ENCODE assay signal across 11 mouse cellular contexts in the genomic region with DNA sequence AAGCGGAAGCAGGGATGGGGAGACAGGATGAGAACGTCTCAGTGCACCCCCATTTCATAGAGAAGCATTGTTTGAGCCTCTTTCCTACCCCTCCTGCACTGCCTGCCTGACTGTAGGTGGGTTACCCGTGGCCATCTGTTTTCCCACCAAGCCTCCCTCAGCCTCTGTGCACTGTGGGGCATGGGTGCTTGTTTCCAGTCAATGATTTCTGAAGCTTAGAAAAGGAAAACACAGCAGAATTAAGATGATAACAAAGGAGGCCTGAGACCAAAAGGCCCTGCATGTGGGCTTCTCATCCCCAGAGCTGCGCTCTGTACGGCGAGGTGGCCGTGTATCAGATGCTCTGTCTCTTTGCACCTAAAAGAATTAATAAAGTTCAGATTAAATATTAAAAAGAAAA.
DNase-seq lines count a peak whose midpoint lies in the region; ATAC-seq and TF ChIP-seq lines count a peak whose summit lies in the region.
"Had no signal": no experiment of that assay in that cellular context is flagged by ENCODE, and none has a peak within 500 bp of the region (broad histone marks: within the 10 kb centered on the region; RNA-seq: fewer than 3 reads in every experiment).

No protein-coding gene starts in this region.

- DNase-seq in ES-E14 (ENCODE audit: low read depth, low spot score) (no peak), liver (no peak)
- no peak for DNase-seq in forebrain, embryonic 10.5 days (ENCODE audit: extremely low spot score, low spot score)
- peak; percentile 28 for DNase-seq in midbrain, embryonic 14.5 days
- no peak for DNase-seq in kidney, postnatal 10 days
- DNase-seq in T-cell, adult 2 months (ENCODE audit: low spot score), result no peak
- DNase-seq: cerebellum, adult 11 months; kidney, adult 8-10 months; lung, embryonic 14.5 days had no signal

- peaks cover 18% of the 10 kb centered on the region for H3K27me3 ChIP-seq in forebrain, embryonic 10.5 days (ENCODE audit: poor library complexity, severe bottlenecking)
- no peaks in the 10 kb centered on the region for H3K27me3 ChIP-seq in hindbrain, embryonic 12.5 days
- no peaks in the 10 kb centered on the region for H3K27me3 ChIP-seq in midbrain, embryonic 14.5 days (ENCODE audit: control insufficient read depth, insufficient read depth, low read length)

- H3K9ac ChIP-seq in ES-E14 (ENCODE audit: insufficient read depth, low read depth, low read length, poor library complexity, severe bottlenecking), result no peak overlapping the region
- no peak overlapping the region for H3K9ac ChIP-seq in hindbrain, embryonic 12.5 days
- H3K9ac ChIP-seq in midbrain, embryonic 14.5 days (replicated peaks; ENCODE audit: low read length), result no peak overlapping the region
- H3K9ac ChIP-seq: lung, embryonic 14.5 days had no signal

- peaks cover 0 to 2% of the 10 kb centered on the region in 2 experiments; a peak in 2 of 4 replicates for H3K4me1 ChIP-seq in ES-E14 (ENCODE audit: control insufficient read depth in 2 of 2, insufficient read depth in 2 of 2, low read length in 2 of 2, poor library complexity in 1 of 2)
- H3K4me1 ChIP-seq in forebrain, embryonic 10.5 days, result peaks cover 77% of the 10 kb centered on the region
- H3K4me1 ChIP-seq in hindbrain, embryonic 12.5 days, result peaks cover 44% of the 10 kb centered on the region
- peaks cover 35% of the 10 kb centered on the region for H3K4me1 ChIP-seq in midbrain, embryonic 14.5 days (ENCODE audit: control insufficient read depth, insufficient read depth, low read length)

- H3K4me2 ChIP-seq in hindbrain, embryonic 12.5 days (replicated peaks), result no peak overlapping the region
- H3K4me2 ChIP-seq in midbrain, embryonic 14.5 days (ENCODE audit: low read length), result no peak overlapping the region
- H3K4me2 ChIP-seq: lung, embryonic 14.5 days had no signal

- no peak overlapping the region for H3K4me3 ChIP-seq in ES-E14 (ENCODE audit: insufficient read depth in 1 of 2, low read depth in 1 of 2, low read length in 2 of 2, poor library complexity in 1 of 2, severe bottlenecking in 1 of 2)
- peak overlapping the region; percentile 48; the same call in 1 of the 2 replicates for H3K4me3 ChIP-seq in forebrain, embryonic 10.5 days
- no peak overlapping the region for H3K4me3 ChIP-seq in hindbrain, embryonic 12.5 days
- no peak overlapping the region for H3K4me3 ChIP-seq in midbrain, embryonic 14.5 days (replicated peaks; ENCODE audit: low read depth, low read length)

- in situ Hi-C loops in ES-E14 (cut with MboI; ENCODE audit: low sequenced_read_pairs in 2 of 2, unreplicated experiment in 2 of 2), result no loop called here

- ATAC-seq in hindbrain, embryonic 12.5 days (ENCODE audit: low FRiP score), result no peak
- no peak for ATAC-seq in midbrain, embryonic 14.5 days (ENCODE audit: low FRiP score, low TSS enrichment)
- ATAC-seq: activated CD4-positive, CD25-positive, alpha-beta regulatory T cell, adult 4 months had no signal

- no peaks in the 10 kb centered on the region for H3K9me3 ChIP-seq in ES-E14 (ENCODE audit: control insufficient read depth, insufficient read depth, low read depth, low read length)
- H3K9me3 ChIP-seq in forebrain, embryonic 10.5 days, result no peaks in the 10 kb centered on the region
- H3K9me3 ChIP-seq in hindbrain, embryonic 12.5 days (replicated peaks), result no peaks in the 10 kb centered on the region
- no peaks in the 10 kb centered on the region for H3K9me3 ChIP-seq in midbrain, embryonic 14.5 days (ENCODE audit: control insufficient read depth, low read length)

- H3K27ac ChIP-seq in ES-E14 (ENCODE audit: insufficient read depth, low read depth, low read length, poor library complexity, severe bottlenecking), result no peak overlapping the region
- peak overlapping the region; percentile 91 for H3K27ac ChIP-seq in forebrain, embryonic 10.5 days
- peak overlapping the region; percentile 70 for H3K27ac ChIP-seq in hindbrain, embryonic 12.5 days
- H3K27ac ChIP-seq in midbrain, embryonic 14.5 days (replicated peaks; ENCODE audit: low read depth, low read length), result peak overlapping the region; percentile 81; the same call in 1 of the 2 replicates

- H3K36me3 ChIP-seq in ES-E14 (ENCODE audit: control insufficient read depth, insufficient read depth, low read length, poor library complexity, severe bottlenecking), result no peaks in the 10 kb centered on the region
- no peaks in the 10 kb centered on the region for H3K36me3 ChIP-seq in forebrain, embryonic 10.5 days (replicated peaks)
- H3K36me3 ChIP-seq in hindbrain, embryonic 12.5 days, result no peaks in the 10 kb centered on the region
- no peaks in the 10 kb centered on the region for H3K36me3 ChIP-seq in midbrain, embryonic 14.5 days (ENCODE audit: control insufficient read depth, insufficient read depth, low read length)

- 31% methylated on average over 7 of the region's 7 CpGs for WGBS in forebrain, embryonic 10.5 days
- WGBS in hindbrain, embryonic 12.5 days, result 23% methylated on average over 7 of the region's 7 CpGs
- WGBS in midbrain, embryonic 14.5 days, result 13% methylated on average over 7 of the region's 7 CpGs

TF ChIP-seq in ES-E14, 5 proteins besides CTCF, POLR2A, EP300 and RAD21:
- TF ChIP-seq HCFC1 (IDR thresholded peaks at IDR 0.05; ENCODE audit: borderline replicate concordance, insufficient read depth, low read length), result no peak
- TF ChIP-seq MAFK (IDR thresholded peaks at IDR 0.05; ENCODE audit: insufficient read depth, low read depth, low read length), result 0 out of 2 replicates have a peak, but pooled peaks have one; percentile 1
